Mouse (Mus musculus) adrenal gland, adult 8-10 months (tissue): Measurements from ENCODE around the gene Adcy2. TPM values are rescaled to one million over a fixed set of nuclear protein-coding genes. Genes with fewer than 3 reads are reported as not detected.

Source experiments
- DNase-seq: peaks from one replicate; pipeline ENCODE4 v3.0.0; 2022
- total RNA-seq, 4 experiments: library from RNA; stranded (reverse); gene quantifications; 2 replicates each; pipeline ENCODE4 v1.2.4; 2022

Adcy2 gene
- total RNA-seq, 4 experiments from 2014 or later: 0.77 to 1.4 (median 0.92) TPM

DNA sequence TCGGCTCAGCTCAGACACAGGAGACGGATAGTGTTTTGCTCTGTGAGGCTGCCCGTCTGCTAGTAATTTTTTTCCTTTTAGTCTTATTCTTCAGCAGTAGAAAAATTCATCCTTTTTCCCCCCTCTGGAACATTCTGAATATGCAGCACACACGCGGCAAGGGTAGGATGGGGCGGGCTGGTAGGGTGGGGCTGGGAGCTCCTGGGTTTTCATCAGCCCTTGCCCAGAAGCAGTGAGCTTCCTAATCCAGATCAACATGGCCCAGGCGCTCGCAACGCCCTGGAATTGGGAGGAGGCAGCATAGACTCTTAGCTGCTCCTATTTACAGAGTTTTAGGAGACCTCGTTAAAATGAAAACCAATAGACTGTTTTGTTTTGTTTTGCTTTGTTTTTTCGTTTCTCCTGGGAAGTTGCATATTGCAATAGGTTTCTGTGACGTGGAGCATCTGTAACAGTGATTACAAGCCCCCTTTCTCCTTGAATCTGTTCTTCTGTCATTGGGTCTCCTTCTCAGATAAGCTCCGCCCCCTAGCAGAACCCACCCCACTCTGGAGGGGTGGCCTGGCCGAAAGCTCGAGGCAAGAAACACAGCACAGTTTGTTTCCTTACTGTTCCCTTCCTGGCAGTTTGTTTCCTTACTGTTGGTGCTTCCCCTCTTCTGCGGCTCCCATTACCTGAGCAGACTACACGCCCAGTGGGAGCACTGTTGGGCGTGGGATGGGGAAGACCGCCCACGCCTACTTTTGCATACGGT is 391.5 kb downstream of the Adcy2 start:
- no peak for DNase-seq

DNA sequence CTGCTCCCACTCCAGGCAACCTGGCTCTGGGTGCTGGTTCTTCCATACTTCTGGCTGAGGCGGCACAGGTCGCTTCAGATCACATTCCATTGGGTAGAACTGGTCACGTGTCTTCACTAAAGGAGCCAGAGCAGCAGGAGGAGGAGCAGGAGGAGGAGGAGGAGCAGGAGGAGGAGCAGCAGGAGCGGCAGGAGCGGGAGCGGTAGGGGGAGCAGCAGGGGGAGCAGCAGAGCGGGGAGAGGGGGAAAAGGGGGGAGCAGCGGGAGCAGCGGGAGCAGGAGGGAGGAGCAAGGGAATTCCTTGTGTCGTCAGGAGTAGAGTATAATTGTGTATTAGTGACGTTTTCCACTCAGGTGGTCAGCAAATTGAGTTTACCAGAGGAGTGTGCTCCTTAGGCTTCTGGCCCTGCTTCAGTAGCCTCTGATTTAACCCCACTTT is 393.6 kb downstream of the Adcy2 start:
- DNase-seq: peak; percentile 26

DNA sequence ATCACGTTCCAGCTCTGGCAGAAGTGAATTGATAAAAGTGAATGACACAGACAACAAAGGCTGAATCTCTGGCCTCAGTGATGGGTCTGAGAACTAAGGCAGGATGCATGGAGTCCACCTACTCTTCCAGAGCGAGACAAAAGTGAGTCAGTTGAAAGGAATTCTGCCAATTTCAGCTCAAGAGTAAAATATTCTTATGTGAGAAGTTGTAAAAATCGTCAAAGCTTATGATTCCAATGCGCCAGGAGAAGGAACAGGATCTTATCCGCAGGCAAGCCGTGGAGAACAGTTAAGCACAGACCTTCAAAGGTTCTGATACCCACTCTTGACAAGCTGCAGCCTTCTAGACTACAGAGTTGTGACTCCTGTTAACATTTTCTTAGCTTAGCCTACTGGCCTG is 396.3 kb downstream of the Adcy2 start:
- no peak for DNase-seq

DNA sequence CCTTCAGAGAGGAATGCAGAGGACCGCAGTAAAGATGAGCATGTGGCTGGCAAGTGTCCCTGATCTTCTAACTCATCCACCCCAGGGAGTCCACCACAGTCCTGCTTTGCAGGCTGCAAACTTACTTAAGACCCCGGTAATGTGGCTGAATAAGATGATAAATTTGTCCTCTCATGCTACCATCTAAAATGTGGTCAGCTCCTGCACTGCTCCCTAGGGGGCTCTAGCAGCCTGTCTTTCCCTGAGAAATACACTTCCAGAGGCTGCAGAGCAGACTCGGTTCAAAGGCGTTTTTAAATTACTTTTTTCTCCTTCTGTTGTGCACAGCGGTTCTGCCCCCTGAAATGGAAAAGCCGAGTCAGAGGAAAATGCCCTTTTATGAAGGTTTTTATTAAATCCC is 398.2 kb downstream of the Adcy2 start:
- no peak for DNase-seq

DNA sequence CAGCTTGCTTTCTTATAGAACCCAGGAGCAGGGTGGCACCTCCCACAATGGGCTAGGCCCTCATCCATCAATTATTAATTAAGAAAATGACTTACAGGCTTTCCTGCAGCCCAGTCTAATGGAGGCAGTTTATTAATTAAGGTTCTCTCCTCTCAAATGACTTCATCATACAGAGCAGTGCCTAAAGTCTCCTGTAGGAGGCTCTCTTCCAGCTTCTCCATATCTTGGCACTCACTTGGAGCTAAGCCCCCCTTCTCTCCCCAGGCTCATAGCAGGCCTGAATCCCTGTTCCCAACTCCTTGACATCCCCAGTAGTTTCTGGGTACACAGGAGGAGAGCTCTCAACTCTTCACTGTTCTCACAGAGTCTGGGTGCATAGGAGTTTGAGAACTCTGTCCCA is 400.4 kb downstream of the Adcy2 start:
- no peak for DNase-seq

DNA sequence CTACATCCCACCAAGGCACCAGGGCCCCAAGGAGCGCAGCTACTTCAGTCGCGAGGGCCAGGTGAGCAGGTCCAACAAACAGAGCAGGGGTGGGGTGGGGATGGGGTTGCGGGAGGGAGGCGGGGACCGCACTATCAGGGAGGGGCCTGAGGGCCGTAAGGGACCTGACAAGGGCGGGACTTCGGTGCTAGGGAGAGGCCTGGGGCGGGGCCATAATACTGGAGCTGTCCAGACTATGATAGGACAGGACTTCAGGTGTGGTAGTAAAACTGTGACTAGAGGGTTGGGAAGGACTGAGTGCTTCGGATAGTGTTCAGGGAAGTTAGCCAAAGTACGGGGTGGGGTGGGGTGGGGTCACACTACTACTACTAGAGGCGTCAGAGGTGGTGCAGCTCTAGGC is 401.7 kb downstream of the Adcy2 start:
- no peak for DNase-seq

DNA sequence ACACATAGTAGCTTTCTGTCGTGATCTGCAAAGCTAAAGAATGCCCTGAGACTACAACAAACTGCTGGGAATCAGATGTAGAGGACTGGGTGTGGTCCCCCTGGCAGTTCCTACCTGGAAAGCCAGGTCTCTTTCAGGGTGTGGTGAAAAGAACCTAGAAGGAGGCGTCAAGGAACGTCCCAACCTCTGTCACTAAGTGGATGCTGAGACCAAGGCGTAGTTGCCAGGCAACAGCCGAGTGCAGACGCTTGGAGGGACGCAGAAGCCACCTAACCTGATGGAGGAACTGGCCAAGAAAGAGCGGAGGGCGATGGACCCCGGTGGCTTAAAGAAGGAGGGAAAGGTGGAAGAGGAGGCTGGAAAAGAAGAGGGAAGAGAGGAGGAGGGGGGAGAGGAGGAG is 402.1 kb downstream of the Adcy2 start, which contains the start of gene 1700001L19Rik:
1700001L19Rik (plus strand) TSS at position 223 of the 400 bp plus-strand sequence.
- DNase-seq: no peak

DNA sequence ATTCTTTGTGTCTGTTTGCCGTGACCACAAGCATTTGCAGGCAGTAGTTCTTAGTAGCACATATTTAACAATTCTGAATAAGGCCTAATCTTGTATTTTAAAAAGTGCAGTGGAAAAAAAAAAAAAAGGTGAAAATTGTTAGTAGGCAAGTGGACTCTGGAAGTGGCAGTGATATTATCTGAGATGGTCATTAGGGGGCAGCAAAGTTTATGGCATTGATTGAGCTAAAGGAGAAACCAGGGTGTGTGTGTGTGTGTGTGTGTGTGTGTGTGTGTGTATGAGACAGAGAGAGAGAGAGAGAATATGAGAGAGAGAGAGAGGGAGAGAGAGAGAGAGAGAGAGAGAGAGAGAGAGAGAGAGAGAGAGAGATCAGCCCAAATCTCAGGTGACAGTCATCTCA is 405.5 kb downstream of the Adcy2 start:
- DNase-seq: no peak

DNA sequence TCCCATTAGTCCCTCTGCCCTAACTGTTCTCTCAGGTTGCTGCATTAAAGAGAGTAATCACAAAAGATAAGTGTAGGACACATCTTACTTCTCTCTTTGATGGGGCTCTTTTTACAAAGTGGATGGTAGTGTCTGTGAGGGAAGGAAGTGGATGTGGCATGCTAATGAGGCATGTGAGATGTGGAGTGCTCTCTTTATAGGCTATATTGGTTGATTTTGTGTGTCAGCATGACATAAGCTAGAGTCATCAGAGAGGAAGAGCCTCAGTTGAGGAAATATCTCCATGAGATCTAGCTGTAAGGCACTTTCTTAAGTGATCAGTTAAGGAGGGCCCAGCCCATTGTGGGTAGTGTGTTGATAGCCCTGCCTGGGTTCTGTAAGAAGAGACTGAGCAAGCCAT is 411.0 kb downstream of the Adcy2 start:
- DNase-seq: no peak

DNA sequence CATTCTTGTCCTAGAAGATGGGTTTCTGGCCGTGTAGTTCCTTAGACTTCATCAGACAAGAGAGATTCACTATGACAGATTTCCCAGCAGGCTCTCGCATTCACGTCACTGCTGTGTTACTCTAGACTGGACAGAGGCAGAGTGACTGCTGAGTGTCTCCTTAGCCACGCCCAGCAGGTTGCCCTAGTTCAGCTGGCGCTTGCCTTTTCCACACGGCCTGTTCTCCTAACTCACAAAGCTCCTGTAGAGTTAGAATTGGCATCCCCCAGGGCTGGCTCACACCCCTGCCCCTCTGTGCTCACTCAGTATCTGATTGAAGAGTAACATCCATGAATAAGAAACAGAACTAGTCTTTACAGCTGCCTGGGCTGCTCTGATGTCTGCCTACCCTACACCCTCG is 413.9 kb downstream of the Adcy2 start:
- DNase-seq: no peak

DNA sequence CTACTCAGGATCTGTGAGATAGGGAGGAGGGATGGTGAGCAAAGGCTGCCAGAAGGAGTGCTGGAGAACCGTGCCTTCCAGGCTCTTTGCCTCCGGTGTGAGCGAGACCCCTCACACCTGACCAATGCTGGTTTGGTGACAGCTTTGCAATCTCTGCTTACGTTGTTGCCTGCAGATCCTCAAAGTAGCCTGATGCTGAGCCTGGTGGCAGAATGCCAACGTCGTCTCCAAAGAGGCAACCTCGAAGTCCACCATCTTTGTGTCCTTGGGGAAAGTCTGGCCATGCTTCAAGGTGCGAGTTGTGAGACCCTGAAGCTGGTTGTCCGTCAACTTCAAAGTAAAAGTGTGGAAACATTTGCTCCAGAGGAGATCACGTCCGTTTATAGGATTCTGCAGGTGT is 415.4 kb downstream of the Adcy2 start:
- no peak for DNase-seq

DNA sequence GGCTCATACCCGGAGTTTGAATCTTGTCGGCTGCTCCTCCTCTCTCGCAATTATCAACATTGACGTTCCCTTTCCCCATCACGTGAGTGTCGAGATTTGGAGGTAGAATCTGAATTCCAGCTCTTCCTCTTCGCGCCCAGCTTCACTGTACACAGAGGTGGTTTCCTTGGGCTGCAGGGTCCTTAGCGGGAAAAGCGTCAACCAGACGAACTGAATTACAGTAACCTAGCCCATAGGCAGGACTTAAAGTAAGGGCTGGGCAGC is 416.9 kb downstream of the Adcy2 start:
- DNase-seq: no peak

DNA sequence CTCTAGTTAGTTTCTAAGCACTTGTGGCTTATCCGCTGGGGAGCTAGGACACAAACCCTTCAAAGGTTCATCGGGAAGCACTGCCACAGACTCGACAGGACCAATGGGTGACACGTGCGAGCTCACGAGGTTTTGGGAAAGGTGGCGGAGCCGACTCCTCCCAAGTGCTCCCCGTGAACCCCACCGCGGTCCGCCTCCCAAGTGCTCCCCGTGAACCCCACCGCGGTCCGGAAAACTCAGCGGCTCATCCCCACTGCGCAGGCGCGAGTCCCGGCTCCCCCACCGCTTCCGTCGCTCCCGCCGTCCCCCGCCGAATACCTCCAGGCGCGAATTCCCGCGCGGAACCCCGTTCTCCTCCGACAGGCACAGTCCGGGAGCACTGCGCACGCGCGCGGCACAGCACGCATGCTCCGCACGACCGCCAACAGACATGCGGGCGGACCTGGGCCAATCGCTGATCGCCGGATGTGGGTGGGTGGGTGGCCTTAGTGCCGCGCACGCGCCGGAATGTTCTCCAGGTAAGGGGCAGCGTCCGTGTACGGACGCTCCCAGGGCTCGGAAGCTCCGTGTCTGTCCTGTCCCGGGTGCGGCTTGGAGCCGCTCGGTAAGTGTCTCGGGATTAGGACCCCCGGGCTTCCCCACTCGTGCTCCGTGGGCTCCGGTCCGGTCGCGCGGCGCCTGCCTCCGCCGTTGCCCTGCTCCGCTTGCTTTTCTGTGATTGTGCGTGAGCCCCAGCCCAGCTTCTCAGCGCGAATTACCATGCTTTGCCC is 417.4 kb downstream of the Adcy2 start, which contains the start of the genes Mtrr and Fastkd3:
Mtrr (minus strand) TSS at position 403 of the 770 bp plus-strand sequence.
Fastkd3 (plus strand) TSS at position 488 of the 770 bp plus-strand sequence.
- DNase-seq: peak; percentile 97

DNA sequence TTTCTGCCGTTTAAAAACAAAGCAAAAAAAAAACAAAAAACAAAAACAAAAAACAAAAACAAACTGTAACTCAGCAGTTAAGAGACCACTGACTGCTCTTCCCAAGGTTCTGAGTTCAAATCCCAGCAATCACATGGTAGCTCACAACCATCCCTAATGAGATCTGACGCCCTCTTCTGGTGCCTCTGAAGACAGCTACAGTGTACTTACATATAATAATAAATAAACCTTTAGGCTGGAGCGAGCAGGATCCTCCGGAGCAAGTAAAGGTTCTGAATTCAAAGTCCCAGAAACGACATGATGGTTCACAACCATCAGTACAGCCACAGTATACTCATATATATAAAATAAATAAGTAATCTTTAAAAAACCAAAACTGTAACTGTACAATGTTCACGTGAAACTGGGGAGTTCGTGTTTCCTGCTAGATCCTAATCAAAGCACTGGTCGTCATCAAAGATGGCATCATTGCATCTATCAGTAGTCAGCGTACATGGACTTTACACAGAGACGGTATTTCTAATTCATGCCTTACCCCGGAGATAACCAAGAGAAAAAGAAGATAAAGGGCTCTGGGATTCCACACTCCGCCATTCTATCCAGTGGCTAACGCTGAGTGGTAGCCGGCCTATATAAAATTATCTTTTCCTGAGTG is 418.1 kb downstream of the Adcy2 start:
- no peak for DNase-seq

DNA sequence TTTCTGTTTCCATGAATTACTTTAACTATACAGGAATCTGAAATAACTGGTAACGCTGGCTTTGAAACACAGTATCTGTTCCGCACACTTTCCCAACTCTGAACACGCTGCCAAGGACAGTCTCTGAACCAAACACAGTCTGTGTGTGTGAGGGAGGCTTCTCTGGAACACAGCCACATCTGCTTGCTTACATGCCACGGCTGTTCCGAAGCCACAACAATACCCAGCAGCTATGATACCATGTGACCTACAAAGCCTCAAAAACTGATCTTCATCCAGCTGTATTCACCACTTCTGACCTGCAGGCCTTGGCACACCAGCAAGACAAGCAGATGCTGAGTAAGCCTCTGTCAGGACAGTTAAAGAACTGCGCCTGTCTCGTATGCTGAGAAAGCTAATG is 421.4 kb downstream of the Adcy2 start:
- DNase-seq: peak; percentile 47

DNA sequence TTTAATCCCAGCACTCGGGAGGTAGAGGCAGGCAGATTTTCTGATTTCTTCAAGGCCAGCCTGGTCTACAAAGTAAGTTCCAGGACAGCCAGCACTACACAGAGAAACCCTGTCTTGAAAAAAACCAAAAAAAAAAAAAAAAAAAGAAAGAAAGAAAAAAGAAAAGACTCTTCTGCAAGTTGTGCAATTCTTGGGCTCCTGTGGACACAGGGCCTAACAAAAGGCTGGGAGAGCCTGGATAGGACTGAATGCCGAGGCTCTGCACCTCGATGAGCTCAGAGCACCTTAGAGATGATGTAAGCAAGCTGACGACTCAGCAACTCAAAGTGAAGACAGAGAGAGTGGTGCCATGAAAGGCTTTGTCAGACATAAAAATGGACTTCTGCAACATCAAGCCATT is 424.9 kb downstream of the Adcy2 start:
- no peak for DNase-seq

DNA sequence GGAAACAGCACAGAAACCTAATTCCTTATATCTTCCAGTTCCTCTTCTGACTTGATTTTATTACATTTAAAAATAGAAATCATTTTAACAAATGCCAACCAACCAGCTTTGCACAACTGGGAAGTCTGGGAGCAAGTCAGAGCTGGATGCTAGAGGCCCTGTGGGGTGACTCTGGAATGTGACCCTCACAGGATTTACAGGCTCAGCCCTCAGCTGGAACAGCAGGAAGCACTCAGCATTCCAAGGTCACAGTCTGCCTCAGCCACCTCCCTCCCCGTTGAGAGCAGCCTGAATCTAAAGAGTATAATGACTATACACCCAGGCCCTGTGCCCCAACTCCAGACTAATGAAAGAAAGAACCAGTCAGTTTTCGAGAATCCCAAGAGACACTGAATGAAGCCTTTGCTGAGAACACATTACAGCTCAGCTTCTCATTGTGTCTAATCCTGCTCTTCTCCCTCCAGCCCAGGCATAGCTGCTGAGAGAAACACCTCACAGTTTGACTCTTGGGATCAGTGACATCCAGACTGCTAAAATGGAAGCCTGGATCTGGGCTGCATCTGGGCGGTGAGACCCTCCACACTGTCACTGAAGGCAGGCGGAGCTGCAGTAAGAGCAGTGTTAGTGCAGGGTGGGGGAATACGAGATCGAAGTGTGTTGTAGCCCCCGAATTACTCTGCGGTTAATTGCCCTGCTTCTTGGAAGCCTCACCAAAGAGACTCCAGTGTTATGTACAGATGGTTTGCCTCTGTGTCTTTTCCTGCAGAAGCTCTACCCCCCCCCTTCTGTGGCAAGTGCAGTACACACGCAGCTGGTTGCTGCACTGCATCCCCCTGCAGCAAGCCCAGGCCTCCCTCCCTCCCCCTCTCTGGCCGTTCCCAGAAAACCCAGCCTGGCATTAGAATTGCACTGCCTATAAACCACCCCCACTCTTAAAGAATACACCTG is 426.1 kb downstream of the Adcy2 start:
- peak; percentile 17 for DNase-seq

DNA sequence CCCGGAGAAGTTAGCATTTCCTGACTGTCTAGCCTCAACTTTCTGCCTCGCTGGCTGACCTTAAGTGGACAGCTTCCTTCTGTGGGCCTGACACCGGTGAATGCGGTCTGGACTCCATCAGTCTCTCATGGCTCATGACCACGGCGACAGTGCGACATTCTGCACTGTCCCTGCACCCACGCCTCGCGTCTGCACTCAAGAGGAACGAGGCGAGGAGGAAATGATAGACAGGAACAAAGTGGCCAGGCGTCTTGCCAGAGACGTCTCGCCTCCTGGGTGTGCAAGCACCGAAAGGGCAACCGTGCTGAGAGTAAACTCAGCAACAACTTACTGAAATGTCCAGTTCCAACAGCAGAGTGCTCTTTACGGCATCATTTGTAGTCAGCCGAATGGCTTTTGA is 427.1 kb downstream of the Adcy2 start:
- no peak for DNase-seq
